Mouse (Mus musculus) megakaryocyte, embryonic 14.5 days (primary cell): ENCODE measurements around the gene Stat5a. TPM values are rescaled to one million over a fixed set of nuclear protein-coding genes. Genes with fewer than 3 reads are reported as not detected.

ENCODE experiments used
- H3K27me3 ChIP-seq: replicated peaks from 2 replicates; pipeline ENCODE3; 2012; ENCODE audit warnings: inconsistent platforms
- H3K36me3 ChIP-seq: replicated peaks from 2 replicates; pipeline ENCODE3; 2012; ENCODE audit warnings: low read length, inconsistent platforms, mixed read lengths
- H3K4me1 ChIP-seq: 2 replicates; pipeline ENCODE4 v1.6.1; 2012; ENCODE audit warnings: inconsistent platforms
- H3K4me3 ChIP-seq: replicated peaks from 2 replicates; pipeline ENCODE3; 2012; ENCODE audit warnings: moderate library complexity, mild to moderate bottlenecking, inconsistent platforms
- H3K9me3 ChIP-seq: 2 replicates; pipeline ENCODE4 v1.6.1; 2012; ENCODE audit warnings: inconsistent platforms
- FLI1 ChIP-seq: IDR thresholded peaks from 2 replicates; pipeline ENCODE4 v1.6.1; 2012; ENCODE audit warnings: low read length, inconsistent platforms, mixed read lengths
- GATA1 ChIP-seq: IDR thresholded peaks from 3 replicates; pipeline ENCODE4 v1.6.1; 2012; ENCODE audit warnings: mixed read lengths, low read length, inconsistent platforms, borderline replicate concordance
- polyA plus RNA-seq: library from polyadenylated mRNA; stranded (reverse); fragments of >175 nt; gene quantifications from 2 replicates; pipeline ENCODE4 v1.2.3, GENCODE M21; 2012; ENCODE audit warnings: low replicate concordance; ENCODE audit not compliant: insufficient read depth

Stat5a gene
- polyA plus RNA-seq, 1 experiment: 3.9 TPM

DNA sequence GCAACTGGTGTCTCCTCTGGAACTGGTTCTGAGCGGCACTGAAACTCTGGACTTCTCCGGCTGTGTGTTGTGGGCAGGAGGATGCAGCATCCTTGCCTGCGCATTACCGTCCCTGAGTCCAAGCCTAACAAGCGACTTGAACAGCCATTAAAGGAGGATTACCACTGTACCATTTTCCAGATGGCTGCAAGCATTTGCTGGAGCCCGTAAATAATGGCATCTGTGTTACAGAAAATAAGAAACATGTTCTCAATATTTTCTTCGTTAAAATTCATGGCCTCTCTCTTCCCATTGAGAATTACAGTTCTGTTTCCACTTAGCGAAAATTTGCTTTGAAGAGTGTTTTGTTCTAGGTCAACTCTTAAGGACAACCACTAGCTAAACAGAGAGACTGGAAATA, 39.1 kb upstream of the Stat5a start:
- TF ChIP-seq FLI1: no peak
- TF ChIP-seq GATA1: no peak
- Histone ChIP-seq H3K9me3 (no peaks in the 10 kb centered on the region), H3K27me3 (no peaks in the 10 kb centered on the region), H3K4me3 (no peak overlapping the region), H3K4me1 (peaks cover 94% of the 10 kb centered on the region), H3K36me3 (peaks cover 16% of the 10 kb centered on the region)

DNA sequence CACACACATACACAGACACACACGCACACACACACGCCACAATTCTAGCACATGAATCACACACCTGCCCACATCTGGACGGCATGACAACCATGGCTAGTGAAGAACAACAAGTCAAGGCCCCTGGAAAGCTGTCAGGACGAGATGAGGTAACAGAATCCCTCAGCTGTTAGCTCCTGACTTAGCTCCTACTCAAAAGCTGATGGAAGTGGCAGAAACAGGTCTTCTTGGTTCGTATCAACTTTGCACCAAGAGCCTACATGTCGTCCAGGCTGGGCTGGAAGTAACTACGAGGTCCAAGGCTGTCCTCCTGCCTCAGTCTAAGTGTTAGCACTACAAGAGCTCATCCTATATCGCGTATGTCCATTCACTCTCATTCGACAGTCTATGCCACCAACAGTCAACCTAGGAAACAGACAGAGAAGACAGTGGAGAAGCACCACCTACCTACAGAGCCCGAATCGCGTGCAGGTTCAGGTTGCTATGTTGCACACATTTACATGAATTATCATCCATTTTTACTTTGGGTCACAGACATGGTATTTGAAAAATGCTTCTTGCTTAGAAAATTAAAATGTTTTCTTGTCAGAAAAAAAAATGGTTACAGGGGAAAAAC, 37.4 kb upstream of the Stat5a start:
- Histone ChIP-seq H3K27me3 (no peaks in the 10 kb centered on the region), H3K36me3 (peaks cover 16% of the 10 kb centered on the region), H3K4me1 (peaks cover 94% of the 10 kb centered on the region), H3K4me3 (peak overlapping the region; percentile 90), H3K9me3 (no peaks in the 10 kb centered on the region)
- no peak for TF ChIP-seq GATA1
- no peak for TF ChIP-seq FLI1

DNA sequence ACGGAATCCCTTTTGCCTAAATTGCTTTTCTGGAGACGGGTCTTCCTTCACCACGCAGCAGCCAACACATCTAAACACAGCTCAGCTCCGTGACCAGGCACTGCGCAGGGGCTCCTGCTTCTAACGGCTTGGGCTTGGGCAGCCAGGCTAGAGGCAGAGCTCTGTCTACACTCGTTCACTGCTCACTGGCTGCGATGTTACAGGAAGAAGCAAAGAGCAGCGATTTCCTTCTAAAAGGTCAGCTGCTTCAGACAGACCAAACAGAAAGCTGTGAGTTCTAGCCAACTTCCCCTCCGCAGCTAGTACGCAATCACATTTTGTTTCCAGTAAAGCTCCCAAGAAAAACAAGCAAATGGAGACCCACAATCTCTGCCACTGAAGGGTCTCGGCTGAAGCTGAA, 36.8 kb upstream of the Stat5a start:
- H3K9me3 ChIP-seq: no peaks in the 10 kb centered on the region

DNA sequence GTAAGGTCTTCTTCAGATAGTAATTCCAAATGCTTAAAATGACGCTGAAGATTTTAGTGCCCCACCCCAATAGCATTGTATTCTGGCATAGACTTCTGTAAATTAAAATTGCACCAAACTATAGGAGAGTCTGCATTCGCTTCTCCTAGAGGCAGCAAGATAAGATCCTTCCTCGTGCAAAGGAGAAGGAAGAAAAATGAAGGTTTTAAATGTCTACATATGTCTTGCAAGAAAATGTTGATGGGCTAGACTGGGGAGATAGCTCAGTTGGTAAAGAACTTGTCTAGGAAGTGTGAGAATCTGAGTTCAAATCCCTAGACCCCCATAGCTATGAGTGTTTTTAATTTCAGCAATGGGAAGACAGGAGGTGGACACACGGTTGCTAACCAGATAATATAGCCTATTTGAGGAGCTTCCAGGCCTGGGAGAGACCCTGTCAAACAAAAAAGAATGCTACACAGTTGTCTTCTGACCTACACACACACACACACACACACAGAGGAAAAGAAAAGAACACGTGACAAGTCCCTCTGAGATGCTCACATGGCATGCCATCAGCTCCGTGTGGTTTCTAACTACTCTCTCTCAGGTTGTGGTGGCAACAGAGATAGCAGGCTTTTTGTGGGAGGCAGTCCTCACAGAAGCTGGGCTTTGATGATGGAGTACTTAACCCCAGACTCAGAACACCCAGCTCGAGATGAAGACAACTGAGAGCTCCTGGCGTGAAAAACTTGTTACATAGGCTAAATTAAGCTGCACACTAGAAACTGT, 35.4 kb upstream of the Stat5a start:
- H3K4me3 ChIP-seq: no peak overlapping the region

More for the DNA sequence above, 36.8 kb upstream of the Stat5a start:
- Histone ChIP-seq H3K36me3 (peaks cover 22% of the 10 kb centered on the region), H3K27me3 (no peaks in the 10 kb centered on the region), H3K4me1 (peaks cover 95% of the 10 kb centered on the region), H3K4me3 (peak overlapping the region; percentile 90)
- no peak for TF ChIP-seq FLI1
- no peak for TF ChIP-seq GATA1

DNA sequence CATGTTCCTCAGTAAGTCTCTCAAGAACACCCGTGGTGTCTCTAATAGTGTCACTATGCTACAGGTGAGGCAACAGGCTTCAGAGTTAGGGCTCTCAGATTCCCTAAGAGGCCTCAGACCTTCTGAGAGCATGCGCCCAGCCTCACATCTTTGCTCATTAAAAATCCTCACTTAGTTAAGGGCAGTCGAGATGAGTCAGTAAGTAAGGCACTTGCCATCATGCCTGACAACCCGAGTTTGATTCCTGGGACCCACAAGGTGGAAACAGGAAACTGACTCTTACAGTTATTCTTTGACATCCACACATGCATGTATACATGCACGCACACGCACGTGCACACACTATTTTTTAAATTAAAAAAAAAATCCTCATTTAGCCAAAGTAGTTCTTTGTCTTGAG, 34.7 kb upstream of the Stat5a start:
- Histone ChIP-seq H3K4me1 (peaks cover 94% of the 10 kb centered on the region), H3K27me3 (no peaks in the 10 kb centered on the region), H3K9me3 (no peaks in the 10 kb centered on the region), H3K4me3 (no peak overlapping the region), H3K36me3 (peaks cover 36% of the 10 kb centered on the region)
- no peak for TF ChIP-seq GATA1
- no peak for TF ChIP-seq FLI1

More for the DNA sequence above, 35.4 kb upstream of the Stat5a start:
- H3K4me1 ChIP-seq: peaks cover 94% of the 10 kb centered on the region
- peaks cover 29% of the 10 kb centered on the region for H3K36me3 ChIP-seq
- no peak for TF ChIP-seq GATA1
- no peaks in the 10 kb centered on the region for H3K9me3 ChIP-seq
- H3K27me3 ChIP-seq: no peaks in the 10 kb centered on the region

DNA sequence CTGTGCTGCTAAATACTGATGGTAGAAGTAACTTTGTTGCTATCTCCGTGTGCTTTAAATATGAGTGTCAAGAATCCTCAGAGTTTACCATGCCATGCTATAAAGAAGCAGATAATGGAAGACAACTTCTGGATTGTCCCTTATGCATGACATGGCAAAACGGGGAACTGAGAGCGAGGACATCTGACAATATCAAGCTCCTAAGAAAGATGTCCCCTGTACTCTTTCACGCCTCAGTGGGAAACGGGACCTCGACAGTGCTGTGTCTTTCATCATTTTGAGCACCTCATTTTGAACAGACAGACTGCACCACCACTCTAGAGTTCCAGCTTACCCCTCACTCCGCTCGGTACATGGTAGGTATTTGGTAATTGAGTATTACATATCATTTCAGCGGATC, 33.7 kb upstream of the Stat5a start:
- Histone ChIP-seq H3K27me3 (no peaks in the 10 kb centered on the region), H3K36me3 (peaks cover 36% of the 10 kb centered on the region), H3K4me1 (peaks cover 95% of the 10 kb centered on the region), H3K4me3 (no peak overlapping the region), H3K9me3 (no peaks in the 10 kb centered on the region)
- TF ChIP-seq FLI1 (no peak), GATA1 (no peak)

DNA sequence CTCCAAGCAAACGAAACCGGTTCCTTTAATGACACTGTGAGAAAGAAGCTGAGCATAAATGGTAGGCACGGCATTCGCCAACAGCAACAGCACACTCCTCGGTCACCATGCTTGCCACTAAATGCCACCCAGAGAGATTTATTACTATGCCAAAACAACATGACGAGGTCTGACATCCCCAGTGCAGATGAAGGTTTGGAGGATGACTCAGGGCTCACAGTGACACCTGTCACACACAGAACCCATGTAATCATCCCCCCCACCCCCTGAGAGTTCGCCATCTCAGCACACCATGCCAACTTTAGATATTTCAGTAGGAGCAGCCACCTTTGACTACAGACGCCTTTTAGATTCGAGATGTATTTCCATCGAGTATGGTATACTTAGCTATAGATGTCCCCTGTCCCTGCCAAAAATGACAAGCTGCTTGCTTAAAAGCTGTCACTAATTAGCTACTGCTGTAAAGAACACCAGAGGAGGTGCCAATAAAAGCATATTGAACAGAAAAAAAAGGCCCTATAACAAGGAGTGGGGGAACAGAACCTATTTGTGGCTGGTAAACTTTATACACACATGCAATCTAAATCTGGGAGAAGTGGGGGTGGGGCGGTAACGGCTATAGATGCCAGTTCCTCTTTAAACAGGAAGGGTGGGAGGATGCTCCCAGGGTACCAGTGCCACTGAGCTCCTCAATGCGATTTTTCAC, 32.8 kb upstream of the Stat5a start:
- H3K4me1 ChIP-seq: peaks cover 94% of the 10 kb centered on the region
- H3K36me3 ChIP-seq: peaks cover 44% of the 10 kb centered on the region
- TF ChIP-seq FLI1 (no peak), GATA1 (no peak)

DNA sequence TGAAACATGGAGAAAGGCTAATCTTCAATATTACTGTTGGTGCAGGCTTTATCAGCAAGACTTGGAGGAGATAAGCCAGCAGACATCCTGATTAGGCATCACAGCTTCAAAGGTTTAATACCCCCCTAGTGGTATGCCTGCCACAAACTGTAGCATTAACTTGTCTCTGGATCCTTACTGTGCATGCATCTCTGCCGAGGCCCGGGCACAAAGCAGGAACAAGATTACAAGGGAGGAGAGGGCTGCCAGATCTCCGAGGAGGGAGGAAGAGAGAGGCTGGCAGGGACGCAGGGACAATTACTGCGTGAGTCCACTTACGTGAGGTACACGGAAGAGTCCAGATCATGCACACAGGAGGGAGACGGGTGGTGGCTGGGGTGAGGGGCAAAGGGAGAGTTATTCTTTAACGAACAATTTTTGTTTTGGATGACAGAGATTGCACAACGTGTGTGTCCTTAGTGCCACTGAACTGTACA, 30.4 kb upstream of the Stat5a start:
- TF ChIP-seq GATA1 (no peak), FLI1 (no peak)
- H3K4me3 ChIP-seq: peak overlapping the region; percentile 40
- no peaks in the 10 kb centered on the region for H3K9me3 ChIP-seq
- H3K4me1 ChIP-seq: peaks cover 94% of the 10 kb centered on the region
- H3K27me3 ChIP-seq: no peaks in the 10 kb centered on the region
- peaks cover 56% of the 10 kb centered on the region for H3K36me3 ChIP-seq

More for the DNA sequence above, 32.8 kb upstream of the Stat5a start:
- Histone ChIP-seq H3K4me3 (peak overlapping the region; percentile 3), H3K9me3 (no peaks in the 10 kb centered on the region), H3K27me3 (no peaks in the 10 kb centered on the region)

DNA sequence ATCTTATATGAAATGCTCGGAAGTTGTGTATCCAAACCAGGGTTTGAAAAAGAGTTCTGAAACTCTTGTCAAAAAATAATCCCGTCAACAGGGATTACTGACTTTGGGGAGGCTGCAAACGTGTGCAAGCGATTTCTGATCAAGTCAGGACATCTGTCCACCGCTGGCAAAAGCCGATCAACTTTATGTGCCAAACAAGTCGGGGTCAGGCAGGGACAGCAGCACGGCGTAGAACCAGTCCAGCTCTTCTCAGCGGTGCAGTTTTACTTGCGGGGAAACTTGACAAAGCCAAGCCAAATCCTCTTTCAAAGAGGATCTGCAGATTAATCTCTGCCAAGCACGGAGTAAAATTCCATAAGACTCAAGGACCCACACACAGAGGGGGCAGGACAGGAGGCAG, 29.5 kb upstream of the Stat5a start:
- Histone ChIP-seq H3K27me3 (no peaks in the 10 kb centered on the region), H3K4me3 (no peak overlapping the region), H3K9me3 (no peaks in the 10 kb centered on the region), H3K36me3 (peaks cover 56% of the 10 kb centered on the region), H3K4me1 (peaks cover 84% of the 10 kb centered on the region)
- no peak for TF ChIP-seq FLI1
- TF ChIP-seq GATA1: no peak

DNA sequence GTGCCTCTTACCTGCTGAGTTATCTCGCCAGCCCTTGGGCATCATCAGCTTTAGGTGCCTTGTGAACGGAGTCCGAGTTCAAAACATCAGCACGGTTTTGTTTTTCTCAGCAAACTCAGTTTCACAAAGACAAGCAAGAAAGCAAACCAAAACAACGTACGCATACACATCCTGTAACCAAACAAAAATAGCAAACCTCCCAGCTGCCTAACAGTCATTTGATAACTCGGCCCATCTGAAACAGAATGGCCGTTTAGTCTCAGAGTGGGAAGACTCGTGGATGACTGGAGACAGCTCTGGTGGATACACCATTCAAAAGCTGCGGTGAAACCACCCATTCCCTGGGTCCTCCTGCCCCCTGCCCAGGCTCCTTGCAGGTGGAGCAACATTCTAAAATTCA, 27.8 kb upstream of the Stat5a start:
- H3K27me3 ChIP-seq: no peaks in the 10 kb centered on the region
- TF ChIP-seq FLI1 (no peak), GATA1 (no peak)
- peaks cover 53% of the 10 kb centered on the region for H3K36me3 ChIP-seq
- H3K4me3 ChIP-seq: no peak overlapping the region
- H3K4me1 ChIP-seq: peaks cover 68% of the 10 kb centered on the region
- no peaks in the 10 kb centered on the region for H3K9me3 ChIP-seq
